Mouse (Mus musculus) midbrain, postnatal 0 days (tissue): ENCODE measurements at regions not wholly inside any gene's neighbourhood (a gene's known extent, or its start where the extent isn't known, plus 50 kb on each side); places are given as distances from the start of the nearest gene placed in this dataset.

Source experiments
- ATAC-seq: fragments of 200-750 bp; cut with Nextera tagmentation; 2 replicates; pipeline ENCODE4 v1.8.0; 2017; ENCODE audit warnings: moderate number of reproducible peaks, mild to moderate bottlenecking, moderate TSS enrichment, moderate library complexity; ENCODE audit not compliant: low FRiP score
- DNase-seq: peaks from one replicate; pipeline ENCODE4 v3.0.0-alpha.2; 2015; ENCODE audit warnings: low spot score
- H3K27ac ChIP-seq: fragments of 300-500 bp; sonication (generic); 2 replicates; pipeline ENCODE4 v1.5.1; 2014; ENCODE audit warnings: low read depth, mild to moderate bottlenecking, low read length, mixed read lengths
- H3K27me3 ChIP-seq: fragments of 300-500 bp; sonication (generic); 2 replicates; pipeline ENCODE4 v1.6.1; 2014; ENCODE audit warnings: low read length, control low read depth, mixed read lengths; ENCODE audit not compliant: insufficient read depth
- H3K36me3 ChIP-seq: fragments of 300-500 bp; sonication (generic); 2 replicates; pipeline ENCODE4 v1.6.1; 2014; ENCODE audit warnings: low read length, control low read depth, mixed read lengths; ENCODE audit not compliant: insufficient read depth
- H3K4me1 ChIP-seq: fragments of 300-500 bp; sonication (generic); 2 replicates; pipeline ENCODE4 v1.6.1; 2014; ENCODE audit warnings: mild to moderate bottlenecking, control low read depth, antibody characterized with exemption, low read length, mixed read lengths; ENCODE audit not compliant: insufficient read depth
- H3K4me2 ChIP-seq: fragments of 300-500 bp; sonication (generic); 2 replicates; pipeline ENCODE4 v1.6.1; 2014; ENCODE audit warnings: low read depth, mild to moderate bottlenecking, low read length, mixed read lengths; ENCODE audit not compliant: poor library complexity, severe bottlenecking
- H3K4me3 ChIP-seq: fragments of 300-500 bp; sonication (generic); 2 replicates; pipeline ENCODE4 v1.5.1; 2014; ENCODE audit warnings: low read depth, mild to moderate bottlenecking, low read length, moderate library complexity
- H3K9ac ChIP-seq: fragments of 300-500 bp; sonication (generic); replicated peaks from 2 replicates; pipeline ENCODE4 v1.6.1; 2014; ENCODE audit warnings: mild to moderate bottlenecking, low read length, moderate library complexity, mixed read lengths; ENCODE audit not compliant: poor library complexity, severe bottlenecking
- H3K9me3 ChIP-seq: fragments of 300-500 bp; sonication (generic); 2 replicates; pipeline ENCODE4 v1.6.1; 2016; ENCODE audit warnings: low read length, control low read depth
- CTCF ChIP-seq: IDR thresholded peaks from 2 replicates; pipeline ENCODE4 v1.5.1; 2016; ENCODE audit warnings: antibody characterized with exemption, mild to moderate bottlenecking
- WGBS: fragments of 180-500 bp; shearing (Covaris S2); extraction: QIAGEN DNeasy Blood & Tissue Kit; methylation state at CpG from one replicate; pipeline ENCODE4 v1.1.7; 2014; 5-methylcytosine and 5-hydroxymethylcytosine counted together

GRCm38 (mm10) chr11:33027121-33027520, 120.1 kb downstream of the Fgf18 start:
- no peak for TF ChIP-seq CTCF
- DNase-seq = no peak
- Histone ChIP-seq H3K4me1 (no peaks in the 10 kb centered on the region), H3K27me3 (no peaks in the 10 kb centered on the region), H3K36me3 (no peaks in the 10 kb centered on the region), H3K9ac (no peak overlapping the region), H3K4me2 (no peak overlapping the region), H3K4me3 (no peak overlapping the region), H3K27ac (no peak overlapping the region), H3K9me3 (no peaks in the 10 kb centered on the region)
- WGBS = 95% methylated on average over 6 of the region's 6 CpGs
- ATAC-seq = no peak

- no peak; the same call in 1 of the 2 replicates for ATAC-seq
- Histone ChIP-seq H3K4me3 (no peak overlapping the region), H3K9ac (no peak overlapping the region), H3K36me3 (no peaks in the 10 kb centered on the region), H3K4me1 (no peaks in the 10 kb centered on the region; the same call in 1 of the 2 replicates), H3K4me2 (no peak overlapping the region), H3K27me3 (no peaks in the 10 kb centered on the region), H3K27ac (no peak overlapping the region), H3K9me3 (no peaks in the 10 kb centered on the region)
- WGBS = 77% methylated on average over 17 of the region's 17 CpGs
- TF ChIP-seq CTCF = no peak
- no peak for DNase-seq
Measured at GRCm38 (mm10) chr11:33013229-33014185, 133.7 kb downstream of the Fgf18 start.

- H3K36me3 ChIP-seq = no peaks in the 10 kb centered on the region
- no peaks in the 10 kb centered on the region; the same call in 1 of the 2 replicates for H3K4me1 ChIP-seq
- 83% methylated on average over 14 of the region's 14 CpGs for WGBS
- no peaks in the 10 kb centered on the region for H3K27me3 ChIP-seq
- no peak for TF ChIP-seq CTCF
- no peak overlapping the region for H3K9ac ChIP-seq
- H3K9me3 ChIP-seq = no peaks in the 10 kb centered on the region
- ATAC-seq (no peak), DNase-seq (peak; percentile 47)
- no peak overlapping the region for H3K27ac ChIP-seq
- no peak overlapping the region for H3K4me2 ChIP-seq
- H3K4me3 ChIP-seq = no peak overlapping the region
Measured at GRCm38 (mm10) chr11:33012384-33013160, 134.6 kb downstream of the Fgf18 start.

GRCm38 (mm10) chr11:33008611-33009010, 138.6 kb downstream of the Fgf18 start:
- TF ChIP-seq CTCF = no peak
- no peaks in the 10 kb centered on the region for H3K36me3 ChIP-seq
- no peaks in the 10 kb centered on the region for H3K9me3 ChIP-seq
- ATAC-seq (no peak), DNase-seq (no peak)
- H3K4me3 ChIP-seq = no peak overlapping the region
- H3K4me1 ChIP-seq = no peaks in the 10 kb centered on the region
- H3K27me3 ChIP-seq = no peaks in the 10 kb centered on the region
- no peak overlapping the region for H3K9ac ChIP-seq
- no peak overlapping the region for H3K4me2 ChIP-seq
- no peak overlapping the region for H3K27ac ChIP-seq

- Histone ChIP-seq H3K27me3 (no peaks in the 10 kb centered on the region), H3K9me3 (no peaks in the 10 kb centered on the region), H3K27ac (no peak overlapping the region), H3K4me2 (no peak overlapping the region), H3K36me3 (no peaks in the 10 kb centered on the region), H3K4me3 (no peak overlapping the region), H3K9ac (no peak overlapping the region), H3K4me1 (no peaks in the 10 kb centered on the region)
- no peak for ATAC-seq
- no peak for TF ChIP-seq CTCF
- DNase-seq = no peak
- WGBS = 92% methylated on average over 11 of the region's 11 CpGs
Measured at GRCm38 (mm10) chr11:33007826-33008530, 139.2 kb downstream of the Fgf18 start.
